Mouse (Mus musculus): ENCODE measurements around the gene Ttc41. TPM values are rescaled to one million over a fixed set of nuclear protein-coding genes. Genes with fewer than 3 reads are reported as not detected.

Ttc41 gene
- polyA plus RNA-seq (2017; shearing (Covaris generic)): 1 to 10 TPM in 1 of 2 experiments, under 1 TPM in 1; 0.20 to 1.4 TPM

DNA sequence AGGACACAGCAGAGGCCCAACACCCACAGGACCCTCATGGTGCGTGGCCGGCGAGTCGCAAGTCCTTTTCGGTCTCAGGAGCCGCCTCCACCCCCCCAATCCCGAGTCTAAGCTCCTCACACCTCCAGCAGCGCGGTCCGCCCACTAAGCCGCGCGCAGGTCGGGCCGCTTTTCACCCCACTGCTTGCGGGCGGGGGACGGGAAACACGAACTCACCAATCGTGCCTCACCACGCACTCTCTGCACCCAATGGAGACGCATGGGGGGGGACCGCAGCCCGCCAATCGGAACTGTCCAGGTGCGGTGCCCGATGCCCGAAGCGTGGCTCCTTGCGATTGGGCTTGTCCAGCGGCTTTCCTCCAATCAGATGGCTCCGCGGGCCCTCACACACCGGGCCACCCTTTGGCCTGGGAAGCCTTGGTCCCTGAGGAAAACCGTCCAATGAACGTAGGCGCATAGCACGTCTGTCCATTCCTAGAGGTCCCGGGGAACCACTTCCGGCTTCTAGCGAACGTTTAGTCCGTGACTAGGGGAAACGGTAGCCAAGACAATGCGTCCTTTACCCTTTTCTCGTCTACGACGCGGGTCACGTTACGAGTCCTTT is at the start of gene Ttc41, which contains the start of gene Hsp90b1:
Ttc41 (plus strand) TSS at position 494 of the 604 bp plus-strand sequence.
Hsp90b1 (minus strand) TSS at position 192 of the 604 bp plus-strand sequence.

GRCm38 (mm10) chr10:86763672-86764071 is 58.1 kb downstream of the Ttc41 start, which contains the start of gene Gm49358:
Gene Gm49358, plus strand, starts transcription at chr10:86763972.

GRCm38 (mm10) chr10:86778398-86779116 is 72.9 kb downstream of the Ttc41 start, which contains the start of gene Nt5dc3:
Gene Nt5dc3, plus strand, starts transcription at chr10:86779005.

Other genes starting within 250 kb of the Ttc41 start
- gene Syn3, start 206.9 kb upstream of the Ttc41 start, polyA plus RNA-seq (2017; shearing (Covaris generic)): under 1 TPM; 0.18 to 0.29 TPM
- 100 to 1,000 TPM; 212 to 384 TPM for gene Hsp90b1, start 302 bp upstream of the Ttc41 start, polyA plus RNA-seq (2017; shearing (Covaris generic))
- under 1 TPM in 1 of 2 experiments, not detected in 1; 0.91 TPM for gene Gm49358, start 58.2 kb downstream of the Ttc41 start, polyA plus RNA-seq (2017; shearing (Covaris generic))
- gene Nt5dc3, start 73.2 kb downstream of the Ttc41 start, polyA plus RNA-seq (2017; shearing (Covaris generic)): 1 to 10 TPM; 1.4 to 1.6 TPM

Data from activated CD4-positive, CD25-positive, alpha-beta regulatory T cell (primary cell).